Mouse (Mus musculus) G1E (cell line): Measurements from ENCODE around the gene Zmym4.

Source experiments
- CTCF ChIP-seq: IDR thresholded peaks from 2 replicates; pipeline ENCODE4 v1.5.1; 2012; ENCODE audit warnings: low read depth, low read length, inconsistent platforms, mixed read lengths
- GATA1 ChIP-seq: IDR thresholded peaks from 2 replicates; pipeline ENCODE4 v1.6.1; 2012; ENCODE audit warnings: borderline replicate concordance, low read length, inconsistent platforms, mixed read lengths
- TAL1 ChIP-seq: conservative IDR thresholded peaks from 2 replicates; pipeline ENCODE4 v1.6.1; 2012; ENCODE audit warnings: low read depth, low read length, inconsistent platforms, mixed read lengths

DNA sequence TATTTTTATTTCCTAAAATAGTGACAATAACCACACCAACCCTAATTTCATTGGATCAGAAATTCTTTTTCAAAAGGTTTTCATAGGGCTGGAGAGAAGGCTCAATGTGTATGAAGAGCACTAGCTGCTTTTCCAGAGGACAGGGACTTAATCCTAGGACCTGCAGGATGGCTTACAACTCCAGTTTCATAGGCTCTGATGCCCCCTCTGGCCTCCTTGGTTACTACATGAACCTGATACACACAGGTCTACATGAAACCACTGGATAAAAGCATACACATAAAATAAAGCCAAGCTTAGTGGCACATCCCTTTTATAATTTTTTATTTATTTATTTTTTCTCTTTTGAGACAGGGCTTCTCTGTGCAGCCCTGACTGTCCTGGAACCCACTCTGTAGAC is 9.5 kb upstream of the Zmym4 start:
- TF ChIP-seq CTCF (no peak), TAL1 (no peak), GATA1 (no peak)
